Mouse (Mus musculus) liver, embryonic 14.5 days (tissue): ENCODE data around the gene Xrcc4.

Experiments
- CTCF ChIP-seq: IDR thresholded peaks from 2 replicates; pipeline ENCODE4 v1.5.1; 2016; ENCODE audit warnings: antibody characterized with exemption, low read depth, control low read depth
- EP300 ChIP-seq: IDR thresholded peaks from 2 replicates; pipeline ENCODE4 v1.6.1; 2016; ENCODE audit warnings: antibody characterized with exemption, low read depth

GRCm38 (mm10) chr13:89986087-89986486, 103.3 kb downstream of the Xrcc4 start:
- TF ChIP-seq CTCF (no peak), EP300 (no peak)
